Mouse (Mus musculus): ENCODE results near the gene Slk. TPM values are rescaled to one million over a fixed set of nuclear protein-coding genes. Genes with fewer than 3 reads are reported as not detected.

The Slk gene
- total RNA-seq, 1 experiment from 2014 or later, result 327 TPM

Other genes starting within 250 kb of the Slk start
- 2.1 to 3.7 TPM (median 2.6 TPM) in 3 replicates for gene Sh3pxd2a, start 115.3 kb upstream of the Slk start, total RNA-seq (2017)
- gene Stn1, start 42.2 kb upstream of the Slk start, total RNA-seq (2017), result 22.0 to 45.7 TPM (median 31.4 TPM) in 3 replicates
- 0.58 to 0.95 TPM in 2 of 3 replicates, not detected in the other for gene Col17a1, start 112.4 kb downstream of the Slk start, total RNA-seq (2017)
- 208 to 256 TPM (median 242 TPM) in 3 replicates for gene Sfr1, start 152.0 kb downstream of the Slk start, total RNA-seq (2017)